Mouse (Mus musculus) CH12.LX (cell line): ENCODE measurements around the gene Matk.
"Not testable (repeated sequence)": the region's sequence is repeated elsewhere in the genome, so short reads cannot be mapped to it uniquely, and the experiment has no call there.

Source experiments
- CHD1 ChIP-seq: IDR thresholded peaks from 2 replicates; pipeline ENCODE4 v1.6.1; 2012; ENCODE audit warnings: low read depth, low read length, improper control_type of control experiment, inconsistent platforms
- ETS1 ChIP-seq: conservative IDR thresholded peaks from 2 replicates; pipeline ENCODE4 v1.6.1; 2012; ENCODE audit warnings: low read depth, mild to moderate bottlenecking, inconsistent platforms, low read length, improper control_type of control experiment, moderate library complexity
- MAX ChIP-seq: IDR thresholded peaks from 2 replicates; pipeline ENCODE4 v1.6.1; 2011; ENCODE audit warnings: low read length, improper control_type of control experiment
- MAZ ChIP-seq: IDR thresholded peaks from 2 replicates; pipeline ENCODE4 v1.6.1; 2012; ENCODE audit warnings: low read depth, mild to moderate bottlenecking, inconsistent platforms, low read length, improper control_type of control experiment, moderate library complexity
- NELFE ChIP-seq: IDR thresholded peaks from 2 replicates; pipeline ENCODE4 v1.6.1; 2011; ENCODE audit warnings: low read depth, low read length, improper control_type of control experiment
- NRF1 ChIP-seq: IDR thresholded peaks from 2 replicates; pipeline ENCODE4 v1.6.1; 2014; ENCODE audit warnings: low read depth, mild to moderate bottlenecking, inconsistent platforms, low read length, improper control_type of control experiment, moderate library complexity
- POLR2A ChIP-seq: IDR thresholded peaks from 2 replicates; pipeline ENCODE4 v1.6.1; 2011; ENCODE audit warnings: low read depth, mild to moderate bottlenecking, improper control_type of control experiment, low read length
- USF1 ChIP-seq: IDR thresholded peaks from 2 replicates; pipeline ENCODE4 v1.6.1; 2014; ENCODE audit warnings: low read depth, mild to moderate bottlenecking, inconsistent platforms, low read length, improper control_type of control experiment
- ZC3H11A ChIP-seq: IDR thresholded peaks from 2 replicates; pipeline ENCODE4 v1.6.1; 2012; ENCODE audit warnings: low read depth, mild to moderate bottlenecking, inconsistent platforms, low read length, improper control_type of control experiment
- ZNF384 ChIP-seq: IDR thresholded peaks from 2 replicates; pipeline ENCODE4 v1.6.1; 2012; ENCODE audit warnings: low read depth, low read length, improper control_type of control experiment, inconsistent platforms

DNA sequence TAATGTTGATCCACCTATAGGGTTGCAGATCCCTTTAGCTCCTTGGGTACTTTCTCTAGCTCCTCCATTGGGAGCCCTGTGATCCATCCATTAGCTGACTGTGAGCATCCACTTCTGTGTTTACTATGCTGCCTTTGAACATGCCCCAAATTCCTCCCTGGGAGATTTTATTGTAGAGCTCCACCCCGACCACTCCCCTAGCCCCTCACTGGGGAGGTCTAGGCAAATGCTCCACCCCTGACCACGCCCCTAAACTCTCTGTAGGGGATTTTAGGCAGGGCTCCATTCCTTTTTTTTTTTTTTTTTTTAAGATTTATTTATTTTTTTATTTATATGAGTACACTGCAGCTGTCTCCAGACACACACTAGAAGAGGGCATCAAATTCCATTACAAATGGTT lies 29.0 kb upstream of the Matk start:
- TF ChIP-seq ZNF384, POLR2A, ZC3H11A, NELFE, MAZ, NRF1, MAX, ETS1, USF1, CHD1: not testable (repeated sequence)
